Mouse (Mus musculus): ENCODE results near the gene Cpb2.

Gene Cpb2

GRCm38 (mm10) chr14:75242087-75242486 lies at the start of gene Cpb2:
Gene Cpb2 (plus strand): TSS chr14:75242287.
- DNase-seq: no peak

- DNase-seq: no peak
Measured at GRCm38 (mm10) chr14:75192427-75192826, 49.7 kb upstream of the Cpb2 start.

GRCm38 (mm10) chr14:75192858-75193257 lies 49.2 kb upstream of the Cpb2 start:
- DNase-seq: no peak

- DNase-seq: no peak
Measured at GRCm38 (mm10) chr14:75195530-75195929, 46.6 kb upstream of the Cpb2 start.

- peak; percentile 73 for DNase-seq
Measured at GRCm38 (mm10) chr14:75197027-75197426, 45.1 kb upstream of the Cpb2 start.

- DNase-seq: peak; percentile 26
Measured at GRCm38 (mm10) chr14:75197660-75198059, 44.4 kb upstream of the Cpb2 start.

- no peak for DNase-seq
Measured at GRCm38 (mm10) chr14:75205363-75206051, 36.6 kb upstream of the Cpb2 start.

- no peak for DNase-seq
Measured at GRCm38 (mm10) chr14:75206307-75206706, 35.8 kb upstream of the Cpb2 start.

- DNase-seq: no peak
Measured at GRCm38 (mm10) chr14:75208572-75209151, 33.4 kb upstream of the Cpb2 start.

GRCm38 (mm10) chr14:75213752-75214151 lies 28.3 kb upstream of the Cpb2 start:
- no peak for DNase-seq

- no peak for DNase-seq
Measured at GRCm38 (mm10) chr14:75218843-75219242, 23.2 kb upstream of the Cpb2 start.

- DNase-seq: no peak
Measured at GRCm38 (mm10) chr14:75219250-75219913, 22.7 kb upstream of the Cpb2 start.

- DNase-seq: no peak
Measured at GRCm38 (mm10) chr14:75222386-75222785, 19.7 kb upstream of the Cpb2 start.

GRCm38 (mm10) chr14:75227453-75228084 lies 14.5 kb upstream of the Cpb2 start:
- DNase-seq: no peak

- DNase-seq: peak; percentile 55
Measured at GRCm38 (mm10) chr14:75229834-75230233, 12.3 kb upstream of the Cpb2 start.

- no peak for DNase-seq
Measured at GRCm38 (mm10) chr14:75233070-75233469, 9.0 kb upstream of the Cpb2 start.

GRCm38 (mm10) chr14:75235552-75235951 lies 6.5 kb upstream of the Cpb2 start:
- DNase-seq: no peak

- DNase-seq: no peak
Measured at GRCm38 (mm10) chr14:75235955-75236635, 6.0 kb upstream of the Cpb2 start.

- no peak for DNase-seq
Measured at GRCm38 (mm10) chr14:75236636-75237003, 5.5 kb upstream of the Cpb2 start.

- no peak for DNase-seq
Measured at GRCm38 (mm10) chr14:75237096-75237495, 5.0 kb upstream of the Cpb2 start.

- DNase-seq: no peak
Measured at GRCm38 (mm10) chr14:75238054-75238692, 3.9 kb upstream of the Cpb2 start.
